Mouse (Mus musculus) MEL (cell line): Measurements from ENCODE around the gene Syk. TPM values are rescaled to one million over a fixed set of nuclear protein-coding genes. Genes with fewer than 3 reads are reported as not detected.

Experiments used
- DNase-seq: peaks from one replicate; pipeline ENCODE4 v3.0.0; 2011; ENCODE audit warnings: low read depth, low spot score
- H3K27ac ChIP-seq: 2 replicates; pipeline ENCODE4 v1.5.1; 2012; ENCODE audit warnings: low read depth, mild to moderate bottlenecking, control low read depth, low read length, moderate library complexity; ENCODE audit not compliant: control insufficient read depth
- H3K27me3 ChIP-seq, 2 experiments: fragments of 150-350 bp in 1 of 2; sonication (generic) in 1 of 2; 2 replicates each; pipeline ENCODE4 v1.6.1; 2012; ENCODE audit warnings: low read length in 2 of 2, mild to moderate bottlenecking in 2 of 2, improper control_type of control experiment in 1 of 2, moderate library complexity in 1 of 2; ENCODE audit not compliant: insufficient read depth in 2 of 2, control insufficient read depth in 1 of 2
- H3K36me3 ChIP-seq, 2 experiments: 2 replicates each; pipeline ENCODE4 v1.6.1; 2012 to 2014; ENCODE audit warnings: low read length in 2 of 2, improper control_type of control experiment in 1 of 2, inconsistent platforms in 1 of 2, mild to moderate bottlenecking in 1 of 2; ENCODE audit not compliant: insufficient read depth in 2 of 2, control insufficient read depth in 1 of 2
- H3K4me1 ChIP-seq, 2 experiments: fragments of 150-350 bp in 1 of 2; sonication (generic) in 1 of 2; 2 replicates each; pipeline ENCODE4 v1.6.1; 2012; ENCODE audit warnings: low read length in 2 of 2, improper control_type of control experiment in 1 of 2, mild to moderate bottlenecking in 1 of 2; ENCODE audit not compliant: insufficient read depth in 2 of 2, control insufficient read depth in 1 of 2
- H3K4me3 ChIP-seq, 2 experiments: fragments of 150-350 bp in 1 of 2; sonication (generic) in 1 of 2; 2 replicates each; pipeline ENCODE4 v1.5.1; 2012; ENCODE audit warnings: low read depth in 2 of 2, low read length in 2 of 2, mild to moderate bottlenecking in 2 of 2, moderate library complexity in 2 of 2, control low read depth in 1 of 2, improper control_type of control experiment in 1 of 2; ENCODE audit not compliant: control insufficient read depth in 1 of 2, insufficient read depth in 1 of 2
- H3K79me2 ChIP-seq: 2 replicates; pipeline ENCODE4 v1.6.1; 2012; ENCODE audit warnings: mild to moderate bottlenecking, low read length, moderate library complexity; ENCODE audit not compliant: control insufficient read depth, poor library complexity, insufficient read depth
- H3K9ac ChIP-seq: 2 replicates; pipeline ENCODE4 v1.6.1; 2012; ENCODE audit warnings: low read depth, mild to moderate bottlenecking, control low read depth, low read length, moderate library complexity; ENCODE audit not compliant: control insufficient read depth, poor library complexity, severe bottlenecking
- H3K9me3 ChIP-seq: fragments of 150-350 bp; sonication (generic); replicated peaks from 2 replicates; pipeline ENCODE4 v1.6.1; 2012; ENCODE audit warnings: mild to moderate bottlenecking, low read length, improper control_type of control experiment, moderate library complexity; ENCODE audit not compliant: insufficient read depth
- BHLHE40 ChIP-seq: IDR thresholded peaks from 2 replicates; pipeline ENCODE4 v1.6.1; 2012; ENCODE audit warnings: low read depth, mild to moderate bottlenecking, inconsistent platforms, low read length, improper control_type of control experiment, borderline replicate concordance
- CHD1 ChIP-seq: IDR thresholded peaks from 2 replicates; pipeline ENCODE4 v1.6.1; 2012; ENCODE audit warnings: low read depth, mild to moderate bottlenecking, inconsistent platforms, low read length, improper control_type of control experiment
- ELF1 ChIP-seq: IDR thresholded peaks from 2 replicates; pipeline ENCODE4 v1.6.1; 2014; ENCODE audit warnings: low read depth, mild to moderate bottlenecking, inconsistent platforms, low read length, improper control_type of control experiment, moderate library complexity
- EP300 ChIP-seq, 2 experiments: IDR thresholded peaks; 2 replicates each; pipeline ENCODE4 v1.6.1; 2011; ENCODE audit warnings: improper control_type of control experiment in 2 of 2, low read length in 2 of 2, low read depth in 1 of 2, mild to moderate bottlenecking in 1 of 2
- GATA1 ChIP-seq: IDR thresholded peaks from 2 replicates; pipeline ENCODE4 v1.6.1; 2011; ENCODE audit warnings: low read depth, low read length, improper control_type of control experiment
- HCFC1 ChIP-seq: IDR thresholded peaks from 2 replicates; pipeline ENCODE4 v1.6.1; 2012; ENCODE audit warnings: low read depth, mild to moderate bottlenecking, inconsistent platforms, low read length, improper control_type of control experiment, moderate library complexity
- JUND ChIP-seq: IDR thresholded peaks from 2 replicates; pipeline ENCODE4 v1.6.1; 2011; ENCODE audit warnings: low read depth, mild to moderate bottlenecking, improper control_type of control experiment, low read length
- MAFK ChIP-seq: IDR thresholded peaks from 2 replicates; pipeline ENCODE4 v1.6.1; 2011; ENCODE audit warnings: low read depth, mild to moderate bottlenecking, low read length, improper control_type of control experiment, borderline replicate concordance
- MAX ChIP-seq: IDR thresholded peaks from 2 replicates; pipeline ENCODE4 v1.6.1; 2011; ENCODE audit warnings: low read length, improper control_type of control experiment
- MAZ ChIP-seq: IDR thresholded peaks from 2 replicates; pipeline ENCODE4 v1.6.1; 2012; ENCODE audit warnings: low read depth, mild to moderate bottlenecking, inconsistent platforms, low read length, improper control_type of control experiment
- MXI1 ChIP-seq: IDR thresholded peaks from 2 replicates; pipeline ENCODE4 v1.6.1; 2011; ENCODE audit warnings: mild to moderate bottlenecking, low read depth, low read length, improper control_type of control experiment
- MYB ChIP-seq: IDR thresholded peaks from 2 replicates; pipeline ENCODE4 v1.6.1; 2011; ENCODE audit warnings: mild to moderate bottlenecking, low read depth, low read length, improper control_type of control experiment
- NRF1 ChIP-seq: IDR thresholded peaks from 2 replicates; pipeline ENCODE4 v1.6.1; 2014; ENCODE audit warnings: low read depth, mild to moderate bottlenecking, inconsistent platforms, low read length, improper control_type of control experiment, moderate library complexity; ENCODE audit not compliant: poor library complexity, insufficient read depth, severe bottlenecking
- RAD21 ChIP-seq: IDR thresholded peaks from 2 replicates; pipeline ENCODE4 v1.6.1; 2011; ENCODE audit warnings: mild to moderate bottlenecking, low read depth, low read length, improper control_type of control experiment
- RCOR1 ChIP-seq: IDR thresholded peaks from 2 replicates; pipeline ENCODE4 v1.6.1; 2012; ENCODE audit warnings: low read depth, mild to moderate bottlenecking, inconsistent platforms, low read length, improper control_type of control experiment
- SIN3A ChIP-seq: IDR thresholded peaks from 2 replicates; pipeline ENCODE4 v1.6.1; 2012; ENCODE audit warnings: low read length, improper control_type of control experiment, inconsistent platforms
- SMC3 ChIP-seq: IDR thresholded peaks from 2 replicates; pipeline ENCODE4 v1.6.1; 2011; ENCODE audit warnings: low read depth, low read length, improper control_type of control experiment
- TAL1 ChIP-seq: IDR thresholded peaks from 2 replicates; pipeline ENCODE4 v1.6.1; 2012; ENCODE audit warnings: mild to moderate bottlenecking, inconsistent platforms, low read length, moderate library complexity, mixed read lengths
- TBP ChIP-seq: IDR thresholded peaks from 2 replicates; pipeline ENCODE4 v1.8.0; 2011; ENCODE audit warnings: low read depth, low read length, improper control_type of control experiment
- TCF12 ChIP-seq: IDR thresholded peaks from 2 replicates; pipeline ENCODE4 v1.6.1; 2014; ENCODE audit warnings: low read depth, mild to moderate bottlenecking, inconsistent platforms, low read length, improper control_type of control experiment, moderate library complexity
- UBTF ChIP-seq: IDR thresholded peaks from 2 replicates; pipeline ENCODE4 v1.6.1; 2012; ENCODE audit warnings: low read depth, mild to moderate bottlenecking, inconsistent platforms, low read length, improper control_type of control experiment, moderate library complexity, borderline replicate concordance; ENCODE audit not compliant: insufficient read depth
- USF1 ChIP-seq: IDR thresholded peaks from 2 replicates; pipeline ENCODE4 v1.6.1; 2014; ENCODE audit warnings: low read depth, mild to moderate bottlenecking, inconsistent platforms, low read length, improper control_type of control experiment, moderate library complexity
- ZMIZ1 ChIP-seq: IDR thresholded peaks from 2 replicates; pipeline ENCODE4 v1.6.1; 2012; ENCODE audit warnings: low read depth, mild to moderate bottlenecking, inconsistent platforms, low read length, improper control_type of control experiment, moderate library complexity
- ZNF384 ChIP-seq: IDR thresholded peaks from 2 replicates; pipeline ENCODE4 v1.6.1; 2012; ENCODE audit warnings: low read depth, mild to moderate bottlenecking, inconsistent platforms, low read length, improper control_type of control experiment
- polyA plus RNA-seq, 2 experiments: library from polyadenylated mRNA; stranded (reverse) in 1 of 2; unstranded in 1 of 2; fragments of >175 nt in 1 of 2; fragments of >200 nt in 1 of 2; gene quantifications; 2 replicates each; pipeline versions ENCODE4 v1.2.1 to v1.2.4; 2012; ENCODE audit warnings: low replicate concordance in 2 of 2, low read depth in 1 of 2; ENCODE audit not compliant: insufficient read length in 2 of 2, insufficient read depth in 1 of 2, missing spikeins in 1 of 2
- total RNA-seq: library from RNA; depleted of rRNA; stranded (reverse); fragments of 300-350 nt; gene quantifications from 2 replicates; pipeline ENCODE4 v1.2.3, GENCODE M21; 2012

Syk gene
- total and polyA plus RNA-seq, 3 experiments, result 14.4 to 23.8 TPM; not detected in 1

DNA sequence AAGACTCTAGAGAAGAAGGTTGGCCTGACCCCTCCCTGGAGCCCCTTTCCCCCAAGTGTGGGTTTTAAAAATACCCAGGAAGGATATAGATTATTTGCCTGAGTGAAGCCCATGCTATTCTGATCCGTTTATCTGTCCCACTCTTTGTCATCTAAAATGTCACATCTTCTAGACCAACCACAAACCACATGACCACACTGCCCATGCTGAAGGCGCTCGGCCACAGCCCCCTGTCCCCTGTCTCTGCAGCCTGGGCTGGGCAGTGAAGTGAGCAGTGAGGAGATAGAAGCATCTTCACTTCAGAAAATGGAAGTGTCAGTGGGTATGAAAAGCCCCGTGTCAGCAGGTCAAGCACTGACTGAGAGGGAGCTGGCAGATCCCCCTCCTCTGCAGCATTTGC lies 40.3 kb upstream of the Syk start:
- no peak for DNase-seq
- Histone ChIP-seq H3K9ac (no peak overlapping the region), H3K27ac (no peak overlapping the region), H3K4me1 (no peaks in the 10 kb centered on the region), H3K27me3 (no peaks in the 10 kb centered on the region), H3K36me3 (no peaks in the 10 kb centered on the region), H3K4me3 (no peak overlapping the region), H3K79me2 (no peaks in the 10 kb centered on the region), H3K9me3 (no peaks in the 10 kb centered on the region)
- TF ChIP-seq UBTF (no peak), CHD1 (no peak), TAL1 (no peak), TBP (no peak), SMC3 (no peak), BHLHE40 (no peak), MAFK (no peak), ZNF384 (no peak), MXI1 (no peak), NRF1 (no peak), HCFC1 (no peak), EP300 (IDR thresholded peaks at IDR 0.05; ENCODE audit: low read depth in 1 of 2, low read length in 2 of 2) (no peak), MAX (no peak), USF1 (no peak), MYB (no peak)

DNA sequence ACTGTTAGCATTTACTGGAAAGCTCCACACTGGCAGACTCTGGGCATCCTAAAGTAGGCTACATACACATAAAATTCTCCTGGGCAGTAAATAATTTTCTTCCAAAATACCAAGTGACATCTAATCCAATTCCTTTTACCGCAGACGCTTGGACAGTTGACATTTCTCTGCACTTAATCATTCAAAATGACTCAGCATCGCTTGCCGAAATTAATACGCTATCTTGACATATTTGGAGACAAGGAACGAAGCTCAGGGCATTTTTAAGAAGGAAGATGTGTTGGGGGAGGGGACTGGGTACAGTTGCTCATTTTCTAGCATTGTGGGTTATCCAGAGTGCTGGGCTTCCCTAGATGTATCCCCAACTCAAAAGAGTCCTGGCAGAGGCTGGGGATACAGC lies 36.7 kb upstream of the Syk start:
- no peak for DNase-seq
- Histone ChIP-seq H3K27ac (no peak overlapping the region), H3K4me3 (no peak overlapping the region), H3K27me3 (no peaks in the 10 kb centered on the region), H3K79me2 (no peaks in the 10 kb centered on the region), H3K9ac (no peak overlapping the region), H3K36me3 (no peaks in the 10 kb centered on the region), H3K9me3 (no peaks in the 10 kb centered on the region), H3K4me1 (peaks cover 0 to 7% of the 10 kb centered on the region in 2 experiments; a peak in 2 of 4 replicates)
- TF ChIP-seq RCOR1, result no peak
- no peak for TF ChIP-seq TCF12
- TF ChIP-seq GATA1, result no peak
- TF ChIP-seq EP300 (IDR thresholded peaks at IDR 0.05; ENCODE audit: low read depth in 1 of 2, low read length in 2 of 2), result no peak
- TF ChIP-seq MAX, result no peak
- no peak for TF ChIP-seq MAZ
- TF ChIP-seq ELF1, result no peak
- TF ChIP-seq HCFC1, result no peak
- no peak for TF ChIP-seq MAFK
- no peak for TF ChIP-seq ZMIZ1
- TF ChIP-seq CHD1, result no peak
- no peak for TF ChIP-seq SIN3A
- TF ChIP-seq RAD21, result no peak
- TF ChIP-seq JUND, result no peak
